27 mouse cellular contexts compared by ENCODE assay signal in the genomic region with DNA sequence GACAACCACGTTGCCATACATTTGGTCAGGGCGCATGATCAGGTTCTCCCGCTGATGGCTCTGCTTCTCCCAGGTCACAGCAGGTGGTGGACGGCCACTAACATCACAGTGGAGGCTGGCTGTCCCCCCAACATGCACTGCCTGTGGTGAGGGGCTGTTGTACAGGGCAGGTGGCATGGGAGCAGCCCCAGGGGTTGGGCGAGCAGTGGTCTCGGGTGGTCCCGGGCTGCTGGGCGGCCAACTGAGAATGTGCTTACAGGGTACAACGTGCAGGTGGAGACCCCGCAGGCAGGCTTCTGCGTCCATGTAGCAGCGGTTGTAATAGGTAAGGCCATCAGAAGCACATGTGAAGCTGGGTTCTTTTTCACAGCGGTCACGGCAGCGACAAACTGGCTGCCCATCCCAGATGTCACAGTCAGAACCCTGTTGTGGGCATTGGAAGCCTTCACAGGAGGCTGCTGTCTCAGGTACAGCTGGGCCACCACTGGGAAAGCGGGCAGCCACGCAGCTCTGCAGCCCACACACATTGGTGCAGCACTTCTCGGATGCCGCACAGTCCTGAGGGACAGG. TPM values are rescaled to one million over a fixed set of nuclear protein-coding genes. Genes with fewer than 3 reads are reported as not detected.
DNase-seq lines count a peak whose midpoint lies in the region; ATAC-seq and TF ChIP-seq lines count a peak whose summit lies in the region.
"Had no signal": no experiment of that assay in that cellular context is flagged by ENCODE, and none has a peak within 500 bp of the region (broad histone marks: within the 10 kb centered on the region; RNA-seq: fewer than 3 reads in every experiment).

No protein-coding gene starts in this region.

- DNase-seq in adrenal gland, adult 2 months, result peak; percentile 16
- no peak for DNase-seq in adrenal gland, postnatal 36 days
- no peak for DNase-seq in hindbrain, embryonic 10.5 days (ENCODE audit: low spot score)
- DNase-seq in liver, embryonic 11.5 days (ENCODE audit: low spot score), result no peak
- DNase-seq: cerebellum, adult 8-10 months; gastrocnemius, postnatal 25 days; heart, adult 2 months; heart, postnatal 10 days; lung, adult 2 months; right cerebral cortex, postnatal 25 days; thymus, adult 18-20 months; thymus, postnatal 25 days had no signal

- no peak for TF ChIP-seq POLR2A in myocyte (IDR thresholded peaks at IDR 0.05; ENCODE audit: insufficient read length, low read depth)

- H3ac ChIP-seq in myocyte (ENCODE audit: control insufficient read depth, insufficient read length), result no peak overlapping the region

- H3K36me3 ChIP-seq in hindbrain, embryonic 10.5 days, result peaks cover 48% of the 10 kb centered on the region
- H3K36me3 ChIP-seq in hindbrain, embryonic 13.5 days, result peaks cover 38% of the 10 kb centered on the region
- H3K36me3 ChIP-seq in E14TG2a.4 (ENCODE audit: insufficient read depth, low read length), result peaks cover 64% of the 10 kb centered on the region
- no peaks in the 10 kb centered on the region for H3K36me3 ChIP-seq in myocyte (ENCODE audit: control insufficient read depth, insufficient read depth)
- peaks cover 9% of the 10 kb centered on the region for H3K36me3 ChIP-seq in liver, embryonic 11.5 days (ENCODE audit: control insufficient read depth, insufficient read depth, low read length)

- no peaks in the 10 kb centered on the region; the same call in 1 of the 2 replicates for H3K27me3 ChIP-seq in hindbrain, embryonic 10.5 days (ENCODE audit: insufficient read depth, poor library complexity, severe bottlenecking)
- no peaks in the 10 kb centered on the region for H3K27me3 ChIP-seq in hindbrain, embryonic 13.5 days
- no peaks in the 10 kb centered on the region; the same call in 1 of the 2 replicates for H3K27me3 ChIP-seq in E14TG2a.4 (ENCODE audit: insufficient read depth, low read length)
- H3K27me3 ChIP-seq in myocyte (ENCODE audit: control insufficient read depth, insufficient read depth, insufficient read length), result no peaks in the 10 kb centered on the region
- H3K27me3 ChIP-seq in liver, embryonic 11.5 days (replicated peaks; ENCODE audit: control insufficient read depth, insufficient read depth, low read length), result no peaks in the 10 kb centered on the region
- H3K27me3 ChIP-seq: CH12.LX; embryonic facial prominence, embryonic 15.5 days; forebrain, embryonic 15.5 days; heart, embryonic 13.5 days; limb, embryonic 15.5 days; Patski had no signal

- H3K4me2 ChIP-seq in hindbrain, embryonic 13.5 days, result no peak overlapping the region
- H3K4me2 ChIP-seq in myocyte (ENCODE audit: low read depth), result no peak overlapping the region
- H3K4me2 ChIP-seq in liver, embryonic 11.5 days, result no peak overlapping the region
- H3K4me2 ChIP-seq: embryonic facial prominence, embryonic 15.5 days; forebrain, embryonic 15.5 days; heart, embryonic 13.5 days; limb, embryonic 15.5 days had no signal

- H3K27ac ChIP-seq in hindbrain, embryonic 10.5 days, result peak overlapping the region; percentile 93; the same call in 1 of the 2 replicates
- no peak overlapping the region for H3K27ac ChIP-seq in hindbrain, embryonic 13.5 days
- H3K27ac ChIP-seq in liver, embryonic 11.5 days (ENCODE audit: low read depth, low read length), result no peak overlapping the region
- H3K27ac ChIP-seq: embryonic facial prominence, embryonic 15.5 days; forebrain, embryonic 15.5 days; heart, adult 2 months; heart, embryonic 13.5 days; kidney, postnatal 0 days; limb, embryonic 15.5 days; liver, embryonic 14.5 days; macrophage had no signal

- no peaks in the 10 kb centered on the region for H3K9me3 ChIP-seq in hindbrain, embryonic 10.5 days
- H3K9me3 ChIP-seq in hindbrain, embryonic 13.5 days, result no peaks in the 10 kb centered on the region
- no peaks in the 10 kb centered on the region for H3K9me3 ChIP-seq in E14TG2a.4 (ENCODE audit: low read length)
- H3K9me3 ChIP-seq in liver, embryonic 11.5 days (ENCODE audit: control insufficient read depth, low read length), result no peaks in the 10 kb centered on the region
- H3K9me3 ChIP-seq: embryonic facial prominence, embryonic 15.5 days; forebrain, embryonic 15.5 days; heart, embryonic 13.5 days; limb, embryonic 15.5 days had no signal

- no peak for ATAC-seq in hindbrain, embryonic 13.5 days (ENCODE audit: low FRiP score)
- ATAC-seq in erythroid progenitor cell, adult 5-6 weeks (replicated peaks; ENCODE audit: low FRiP score, poor library complexity, severe bottlenecking), result no peak
- no peak for ATAC-seq in liver, embryonic 11.5 days (replicated peaks; ENCODE audit: low FRiP score)
- ATAC-seq: forebrain, embryonic 15.5 days; hindbrain, embryonic 16.5 days; Patski had no signal

- WGBS in hindbrain, embryonic 10.5 days, result 83% methylated on average over 19 of the region's 19 CpGs
- WGBS in hindbrain, embryonic 13.5 days, result 83% methylated on average over 19 of the region's 19 CpGs
- 90% methylated on average over 19 of the region's 19 CpGs for WGBS in liver, embryonic 11.5 days

- H3K9ac ChIP-seq in hindbrain, embryonic 13.5 days, result no peak overlapping the region
- H3K9ac ChIP-seq in liver, embryonic 11.5 days (ENCODE audit: low read depth, low read length), result no peak overlapping the region
- H3K9ac ChIP-seq: embryonic facial prominence, embryonic 15.5 days; forebrain, embryonic 15.5 days; heart, embryonic 13.5 days; limb, embryonic 15.5 days; liver, embryonic 14.5 days had no signal

- TF ChIP-seq CTCF in E14TG2a.4 (conservative IDR thresholded peaks at IDR 0.05; ENCODE audit: low read length), result no peak

- peak overlapping the region; percentile 29 for H3K4me3 ChIP-seq in hindbrain, embryonic 10.5 days
- no peak overlapping the region for H3K4me3 ChIP-seq in hindbrain, embryonic 13.5 days
- H3K4me3 ChIP-seq in E14TG2a.4 (replicated peaks; ENCODE audit: low read length) (peak overlapping the region; percentile 5; the same call in 1 of the 2 replicates), myocyte (no peak overlapping the region)
- no peak overlapping the region for H3K4me3 ChIP-seq in liver, embryonic 11.5 days (ENCODE audit: low read depth, low read length)
- H3K4me3 ChIP-seq: embryonic facial prominence, embryonic 15.5 days; forebrain, embryonic 15.5 days; heart, adult 2 months; heart, embryonic 13.5 days; limb, embryonic 15.5 days had no signal

- peaks cover 4% of the 10 kb centered on the region for H3K79me2 ChIP-seq in myocyte (ENCODE audit: control insufficient read depth, insufficient read depth)

- peaks cover 92% of the 10 kb centered on the region for H3K4me1 ChIP-seq in hindbrain, embryonic 10.5 days (replicated peaks)
- H3K4me1 ChIP-seq in hindbrain, embryonic 13.5 days (replicated peaks), result peaks cover 49% of the 10 kb centered on the region
- peaks cover 87% of the 10 kb centered on the region for H3K4me1 ChIP-seq in E14TG2a.4 (replicated peaks; ENCODE audit: low read depth, low read length)
- H3K4me1 ChIP-seq in liver, embryonic 11.5 days (replicated peaks; ENCODE audit: control insufficient read depth, insufficient read depth, low read length), result peaks cover 50% of the 10 kb centered on the region

RNA-seq across cellular contexts. Expression of a gene that starts 2.0 kb away (rescaled TPM):
- total RNA-seq in adrenal gland, adult 2 months (2021), result 1 to 10 TPM in 1 of 2 experiments, under 1 TPM in 1; 0.52 to 2.1 TPM
- polyA plus RNA-seq in adrenal gland, adult 2 months (2012; rRNA removed), result 2.1 and 2.5 TPM in 2 replicates
- total RNA-seq in adrenal gland, postnatal 36 days (2021), result 1 to 10 TPM in 1 of 2 experiments, under 1 TPM in 1; 0.99 to 1.2 TPM
- polyA plus RNA-seq in hindbrain, embryonic 10.5 days (2016; fragmentation: Nextera tagmentation; extraction: Ambion mirVana), result 5.8 and 26.3 TPM in 2 replicates
- 0.45 and 0.63 TPM in 2 replicates for polyA plus RNA-seq in hindbrain, embryonic 13.5 days (2015; fragmentation: Nextera tagmentation; extraction: Ambion mirVana)
- 0.25 TPM for polyA plus RNA-seq in myocyte (2012; fragmentation: generic; extraction: Trizol)
- not detected in 2 replicates for total RNA-seq in erythroid progenitor cell, adult 5-6 weeks (2015; ENCODE audit: low replicate concordance)
- total RNA-seq in erythroid progenitor cell, adult 5-6 weeks (2017; ENCODE audit: low replicate concordance), result 0.26 and 1.7 TPM in 2 replicates
- polyA plus RNA-seq in liver, embryonic 11.5 days (2014; fragmentation: Nextera tagmentation; extraction: Ambion mirVana), result 2.1 and 2.4 TPM in 2 replicates

RNA-seq across cellular contexts. Expression of a gene that starts 3.8 kb away (rescaled TPM):
- 100 to 1,000 TPM in 1 of 2 experiments, 10 to 100 TPM in 1; 90.9 to 141 TPM for total RNA-seq in adrenal gland, adult 2 months (2021)
- 350 and 376 TPM in 2 replicates for polyA plus RNA-seq in adrenal gland, adult 2 months (2012; rRNA removed)
- 100 to 1,000 TPM; 106 to 124 TPM for total RNA-seq in adrenal gland, postnatal 36 days (2021)
- 69.9 and 73.9 TPM in 2 replicates for polyA plus RNA-seq in hindbrain, embryonic 10.5 days (2016; fragmentation: Nextera tagmentation; extraction: Ambion mirVana)
- 63.0 and 65.7 TPM in 2 replicates for polyA plus RNA-seq in hindbrain, embryonic 13.5 days (2015; fragmentation: Nextera tagmentation; extraction: Ambion mirVana)
- 23.6 TPM for polyA plus RNA-seq in myocyte (2012; fragmentation: generic; extraction: Trizol)
- 10.1 and 17.3 TPM in 2 replicates for total RNA-seq in erythroid progenitor cell, adult 5-6 weeks (2015; ENCODE audit: low replicate concordance)
- 7.1 and 7.7 TPM in 2 replicates for total RNA-seq in erythroid progenitor cell, adult 5-6 weeks (2017; ENCODE audit: low replicate concordance)
- 70.7 and 74.5 TPM in 2 replicates for polyA plus RNA-seq in liver, embryonic 11.5 days (2014; fragmentation: Nextera tagmentation; extraction: Ambion mirVana)

RNA-seq across cellular contexts. Expression of a gene that starts 10.1 kb away (rescaled TPM):
- total RNA-seq in adrenal gland, adult 2 months (2021), result 100 to 1,000 TPM; 302 to 466 TPM
- polyA plus RNA-seq in adrenal gland, adult 2 months (2012; rRNA removed), result 1,490 and 1,757 TPM in 2 replicates
- total RNA-seq in adrenal gland, postnatal 36 days (2021), result 100 to 1,000 TPM; 340 to 398 TPM
- 10.6 and 14.7 TPM in 2 replicates for polyA plus RNA-seq in hindbrain, embryonic 10.5 days (2016; fragmentation: Nextera tagmentation; extraction: Ambion mirVana)
- polyA plus RNA-seq in hindbrain, embryonic 13.5 days (2015; fragmentation: Nextera tagmentation; extraction: Ambion mirVana), result 11.4 and 11.7 TPM in 2 replicates
- 36.7 TPM for polyA plus RNA-seq in myocyte (2012; fragmentation: generic; extraction: Trizol)
- total RNA-seq in erythroid progenitor cell, adult 5-6 weeks (2015; ENCODE audit: low replicate concordance), result 4.2 and 11.9 TPM in 2 replicates
- total RNA-seq in erythroid progenitor cell, adult 5-6 weeks (2017; ENCODE audit: low replicate concordance), result 3.5 TPM in 1 of 2 replicates, not detected in the other
- 96.5 and 110 TPM in 2 replicates for polyA plus RNA-seq in liver, embryonic 11.5 days (2014; fragmentation: Nextera tagmentation; extraction: Ambion mirVana)
- total RNA-seq: neutrophil, adult 5-6 weeks had no signal

RNA-seq across cellular contexts. Expression of a gene that starts 17.4 kb away (rescaled TPM):
- 10 to 100 TPM; 13.9 to 15.1 TPM for total RNA-seq in adrenal gland, adult 2 months (2021)
- polyA plus RNA-seq in adrenal gland, adult 2 months (2012; rRNA removed), result 75.1 and 83.0 TPM in 2 replicates
- 10 to 100 TPM; 12.9 to 15.6 TPM for total RNA-seq in adrenal gland, postnatal 36 days (2021)
- polyA plus RNA-seq in hindbrain, embryonic 10.5 days (2016; fragmentation: Nextera tagmentation; extraction: Ambion mirVana), result 46.0 and 54.4 TPM in 2 replicates
- polyA plus RNA-seq in hindbrain, embryonic 13.5 days (2015; fragmentation: Nextera tagmentation; extraction: Ambion mirVana), result 19.4 and 19.8 TPM in 2 replicates
- polyA plus RNA-seq in myocyte (2012; fragmentation: generic; extraction: Trizol), result 7.4 TPM
- total RNA-seq in erythroid progenitor cell, adult 5-6 weeks (2015; ENCODE audit: low replicate concordance), result 52.8 and 61.6 TPM in 2 replicates
- total RNA-seq in erythroid progenitor cell, adult 5-6 weeks (2017; ENCODE audit: low replicate concordance), result 26.4 and 37.6 TPM in 2 replicates
- 22.2 and 25.7 TPM in 2 replicates for polyA plus RNA-seq in liver, embryonic 11.5 days (2014; fragmentation: Nextera tagmentation; extraction: Ambion mirVana)

RNA-seq across cellular contexts. Expression of a gene that starts 34.0 kb away (rescaled TPM):
- 100 to 1,000 TPM; 107 to 127 TPM for total RNA-seq in adrenal gland, adult 2 months (2021)
- 180 and 193 TPM in 2 replicates for polyA plus RNA-seq in adrenal gland, adult 2 months (2012; rRNA removed)
- 100 to 1,000 TPM in 1 of 2 experiments, 10 to 100 TPM in 1; 97.2 to 104 TPM for total RNA-seq in adrenal gland, postnatal 36 days (2021)
- 18.8 and 28.5 TPM in 2 replicates for polyA plus RNA-seq in hindbrain, embryonic 10.5 days (2016; fragmentation: Nextera tagmentation; extraction: Ambion mirVana)
- 14.5 and 15.9 TPM in 2 replicates for polyA plus RNA-seq in hindbrain, embryonic 13.5 days (2015; fragmentation: Nextera tagmentation; extraction: Ambion mirVana)
- polyA plus RNA-seq in myocyte (2012; fragmentation: generic; extraction: Trizol), result 48.3 TPM
- total RNA-seq in erythroid progenitor cell, adult 5-6 weeks (2015; ENCODE audit: low replicate concordance), result 34.4 and 37.1 TPM in 2 replicates
- total RNA-seq in erythroid progenitor cell, adult 5-6 weeks (2017; ENCODE audit: low replicate concordance), result 39.1 and 41.5 TPM in 2 replicates
- 9.6 and 12.8 TPM in 2 replicates for polyA plus RNA-seq in liver, embryonic 11.5 days (2014; fragmentation: Nextera tagmentation; extraction: Ambion mirVana)

Comparison
In these comparisons a context has a peak if more than half of its experiments do, and no peak if none do; other contexts are left out.
1. H3K4me3 ChIP-seq: peak in hindbrain, embryonic 10.5 days (single experiment) and E14TG2a.4 (single experiment); none in hindbrain, embryonic 13.5 days (single experiment), myocyte (single experiment) and liver, embryonic 11.5 days (single experiment).
2. RNA of a gene that starts 10.1 kb away (polyA plus RNA-seq): 1,490 to 1,757 TPM in adrenal gland, adult 2 months; 96.5 to 110 TPM in liver, embryonic 11.5 days, 36.7 TPM in myocyte (single experiment), 11.4 to 11.7 TPM in hindbrain, embryonic 13.5 days and 10.6 to 14.7 TPM in hindbrain, embryonic 10.5 days; every median in the first group is over 10 times any median in the second.